Mouse (Mus musculus): Measurements from ENCODE around the gene Paf1. TPM values are rescaled to one million over a fixed set of nuclear protein-coding genes. Genes with fewer than 3 reads are reported as not detected.

Gene Paf1
- 66.8 and 73.0 TPM in 2 replicates for polyA plus RNA-seq (2015; fragmentation: Nextera tagmentation; extraction: Ambion mirVana)

DNA sequence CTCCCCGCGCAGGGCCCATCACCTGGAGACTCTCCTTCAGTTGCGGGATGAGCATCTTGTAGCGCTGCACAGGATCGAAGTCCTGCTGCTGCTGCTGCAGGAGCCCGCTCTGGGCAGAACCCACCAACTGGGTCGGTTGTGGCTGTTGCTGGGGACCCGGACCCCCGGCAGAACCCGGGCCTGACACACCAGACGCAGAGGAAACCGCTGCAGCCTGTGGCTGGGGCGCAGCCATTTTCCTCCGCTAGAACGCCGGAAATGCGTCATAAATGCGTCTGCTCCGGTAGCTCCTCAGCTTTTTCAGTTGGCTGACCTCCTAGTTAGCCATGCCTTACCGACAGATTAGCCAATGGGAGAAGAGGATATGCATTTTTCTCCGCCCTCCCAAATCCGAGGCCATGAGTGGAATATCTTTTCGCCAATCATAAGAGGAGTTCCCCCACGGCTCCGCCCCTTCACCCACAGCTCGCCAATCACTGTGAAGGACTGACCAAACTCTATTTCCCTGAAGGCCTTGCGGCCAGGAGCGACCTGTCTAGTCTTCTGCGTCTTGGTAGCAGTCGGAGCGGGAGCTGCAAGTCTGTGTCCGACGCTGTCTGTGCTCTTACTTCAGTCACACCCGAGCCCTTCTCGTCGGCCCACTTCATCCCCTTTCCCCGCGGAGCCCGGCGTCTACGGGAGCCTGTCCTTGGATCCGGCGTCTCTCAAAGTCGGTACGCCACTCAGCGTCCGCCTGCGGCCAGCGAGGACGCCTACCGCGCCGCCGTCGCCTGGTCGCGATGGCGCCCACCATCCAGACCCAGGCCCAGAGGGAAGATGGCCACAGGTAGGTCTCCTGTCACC lies at the start of gene Paf1, which contains the start of gene Med29:
Gene Paf1 (plus strand): TSS at position 523 of the 843 bp plus-strand sequence.
Gene Med29 (minus strand): TSS at position 280 of the 843 bp plus-strand sequence.
- no peaks in the 10 kb centered on the region for H3K9me3 ChIP-seq (replicated peaks)
- peak within 1 kb of the TSS; percentile 83 for H3K9ac ChIP-seq
- peak; percentile 97 for ATAC-seq (replicated peaks; ENCODE audit: insufficient number of reproducible peaks, insufficient read depth, low FRiP score, low read depth)
- H3K4me2 ChIP-seq = peak within 1 kb of the TSS; percentile 95
- H3K27ac ChIP-seq = peak within 1 kb of the TSS; percentile 83
- under 1% methylated on average over 58 of the region's 58 CpGs for whole genome bisulfite sequencing
- H3K4me1 ChIP-seq (replicated peaks) = peaks cover 20% of the 10 kb centered on the region
- H3K36me3 ChIP-seq = peaks cover 51% of the 10 kb centered on the region
- H3K4me3 ChIP-seq = peak within 1 kb of the TSS; percentile 79
- no peaks in the 10 kb centered on the region for H3K27me3 ChIP-seq

DNA sequence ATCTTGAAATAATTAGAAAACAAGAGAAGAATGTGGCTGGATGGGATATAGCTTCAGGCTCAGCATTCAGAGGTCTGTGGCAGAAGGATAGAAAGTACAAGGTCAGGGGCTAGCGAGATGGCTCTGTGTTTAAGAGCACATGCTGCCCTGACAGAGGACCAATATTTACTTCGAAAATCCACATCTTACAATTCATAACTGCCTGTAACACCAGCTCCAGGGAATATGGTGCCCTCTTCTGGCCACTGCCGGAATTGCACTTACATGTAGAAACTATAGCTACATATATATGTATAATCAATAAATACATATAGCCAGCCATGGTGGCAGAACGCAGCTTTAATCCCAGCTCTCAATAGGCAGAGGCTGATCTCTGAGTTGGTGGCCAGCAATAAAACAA lies 48.1 kb upstream of the Paf1 start:
- no peak for ATAC-seq (replicated peaks; ENCODE audit: insufficient number of reproducible peaks, insufficient read depth, low FRiP score, low read depth)
- no peak overlapping the region for H3K4me2 ChIP-seq
- no peak overlapping the region for H3K9ac ChIP-seq
- no peaks in the 10 kb centered on the region for H3K27me3 ChIP-seq
- H3K9me3 ChIP-seq (replicated peaks) = no peaks in the 10 kb centered on the region
- no peak overlapping the region for H3K27ac ChIP-seq
- no peaks in the 10 kb centered on the region for H3K36me3 ChIP-seq
- peaks cover 7% of the 10 kb centered on the region for H3K4me1 ChIP-seq (replicated peaks)
- H3K4me3 ChIP-seq = no peak overlapping the region
- 6% methylated on average over 4 of the region's 4 CpGs for WGBS

DNA sequence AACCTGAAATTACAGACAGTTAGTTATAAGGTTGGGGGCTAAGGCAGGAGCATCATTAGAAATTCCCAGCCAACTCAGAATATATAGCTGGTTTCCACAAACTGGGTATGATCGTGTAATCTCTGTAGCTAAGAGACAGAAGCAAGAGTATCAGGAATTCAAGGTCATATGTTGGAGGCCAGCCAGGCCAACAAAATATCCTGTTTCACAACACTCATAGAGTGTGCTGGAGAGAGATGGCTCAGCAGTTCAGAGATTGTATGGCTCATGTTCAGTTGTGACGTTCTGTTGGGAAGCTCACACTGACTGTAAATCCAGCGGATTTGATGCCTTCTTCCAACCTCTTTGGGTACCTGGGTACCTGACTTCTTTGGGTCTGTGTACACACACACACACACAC lies 45.0 kb upstream of the Paf1 start:
- H3K9me3 ChIP-seq (replicated peaks) = no peaks in the 10 kb centered on the region
- H3K9ac ChIP-seq = no peak overlapping the region; the same call in 1 of the 2 replicates
- H3K27me3 ChIP-seq = no peaks in the 10 kb centered on the region
- WGBS = 42% methylated on average over 3 of the region's 3 CpGs
- ATAC-seq (replicated peaks; ENCODE audit: insufficient number of reproducible peaks, insufficient read depth, low FRiP score, low read depth) = no peak
- no peak overlapping the region for H3K27ac ChIP-seq
- peaks cover 8% of the 10 kb centered on the region; the same call in 1 of the 2 replicates for H3K36me3 ChIP-seq
- peaks cover 21% of the 10 kb centered on the region for H3K4me1 ChIP-seq (replicated peaks)
- no peak overlapping the region for H3K4me2 ChIP-seq
- no peak overlapping the region for H3K4me3 ChIP-seq

DNA sequence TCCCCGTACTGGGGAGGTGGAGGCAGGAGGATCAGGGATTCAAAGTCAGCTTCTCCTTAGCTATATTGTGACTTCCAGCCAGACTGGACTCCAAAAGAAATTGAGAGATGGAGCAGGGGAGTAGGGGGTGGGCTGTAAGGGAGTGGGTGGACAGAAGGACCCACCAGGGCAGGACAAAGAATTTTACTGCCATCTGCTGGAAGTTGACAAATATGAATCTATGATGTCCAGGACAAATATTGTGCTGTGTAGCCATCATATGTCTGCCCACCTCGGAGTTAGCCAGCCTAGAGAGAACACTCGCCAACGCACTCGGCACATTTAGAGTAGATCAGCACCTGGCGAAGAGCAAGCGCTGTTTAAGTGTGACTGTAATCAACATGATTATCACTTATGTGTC lies 44.1 kb upstream of the Paf1 start:
- no peak overlapping the region for H3K4me3 ChIP-seq
- H3K27ac ChIP-seq = no peak overlapping the region
- peaks cover 16% of the 10 kb centered on the region for H3K36me3 ChIP-seq
- H3K4me1 ChIP-seq (replicated peaks) = peaks cover 21% of the 10 kb centered on the region
- no peak overlapping the region for H3K9ac ChIP-seq
- ATAC-seq (replicated peaks; ENCODE audit: insufficient number of reproducible peaks, insufficient read depth, low FRiP score, low read depth) = no peak
- WGBS = 79% methylated on average over 7 of the region's 7 CpGs
- H3K4me2 ChIP-seq = no peak overlapping the region
- H3K27me3 ChIP-seq = no peaks in the 10 kb centered on the region
- H3K9me3 ChIP-seq (replicated peaks) = no peaks in the 10 kb centered on the region

DNA sequence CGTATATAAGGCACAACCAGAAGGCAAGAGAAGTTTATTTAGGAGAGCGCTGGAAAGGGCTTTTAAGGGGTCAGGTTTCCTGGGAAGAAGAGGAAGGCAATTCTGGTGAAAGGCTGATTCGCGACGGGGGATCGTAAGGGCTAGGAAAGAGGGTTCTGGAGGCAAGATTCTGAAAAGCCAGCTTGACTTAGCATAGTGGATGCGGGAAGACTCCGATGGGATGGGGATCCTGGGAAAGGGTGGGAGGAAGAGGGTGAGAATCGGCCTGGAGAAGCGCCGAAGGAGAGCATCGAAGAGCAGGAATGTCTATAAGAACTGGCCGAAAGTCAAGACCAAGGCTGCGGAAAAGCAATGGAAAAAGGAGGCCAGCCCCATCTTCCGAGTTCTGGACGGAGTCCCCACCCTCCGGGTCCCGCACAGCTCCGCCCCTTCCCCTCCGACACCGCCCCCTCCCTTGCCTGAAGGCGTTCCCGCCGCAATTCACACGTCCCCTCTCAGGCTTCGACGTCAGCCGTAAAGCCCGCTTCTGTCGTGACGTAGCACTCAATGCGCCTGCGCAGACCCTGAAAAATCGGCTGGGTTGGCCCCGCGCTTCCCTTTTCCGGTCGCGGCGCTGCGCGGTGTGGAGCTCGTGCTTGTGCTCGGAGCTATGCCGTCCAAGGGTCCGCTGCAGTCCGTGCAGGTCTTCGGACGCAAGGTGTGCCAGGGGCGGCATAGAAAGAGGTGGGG lies 42.4 kb upstream of the Paf1 start, which contains the start of gene Rps16:
Gene Rps16 (plus strand): TSS at position 498 of the 729 bp plus-strand sequence.
- H3K9me3 ChIP-seq (replicated peaks) = no peaks in the 10 kb centered on the region
- under 1% methylated on average over 50 of the region's 50 CpGs for WGBS
- H3K27ac ChIP-seq = peak within 1 kb of the TSS; percentile 87
- peak within 1 kb of the TSS; percentile 81 for H3K4me3 ChIP-seq
- H3K27me3 ChIP-seq = no peaks in the 10 kb centered on the region
- ATAC-seq (replicated peaks; ENCODE audit: insufficient number of reproducible peaks, insufficient read depth, low FRiP score, low read depth) = peak; percentile 94
- H3K4me1 ChIP-seq (replicated peaks) = peaks cover 21% of the 10 kb centered on the region
- H3K4me2 ChIP-seq = peak within 1 kb of the TSS; percentile 77
- peaks cover 27% of the 10 kb centered on the region for H3K36me3 ChIP-seq
- H3K9ac ChIP-seq = peak within 1 kb of the TSS; percentile 97

DNA sequence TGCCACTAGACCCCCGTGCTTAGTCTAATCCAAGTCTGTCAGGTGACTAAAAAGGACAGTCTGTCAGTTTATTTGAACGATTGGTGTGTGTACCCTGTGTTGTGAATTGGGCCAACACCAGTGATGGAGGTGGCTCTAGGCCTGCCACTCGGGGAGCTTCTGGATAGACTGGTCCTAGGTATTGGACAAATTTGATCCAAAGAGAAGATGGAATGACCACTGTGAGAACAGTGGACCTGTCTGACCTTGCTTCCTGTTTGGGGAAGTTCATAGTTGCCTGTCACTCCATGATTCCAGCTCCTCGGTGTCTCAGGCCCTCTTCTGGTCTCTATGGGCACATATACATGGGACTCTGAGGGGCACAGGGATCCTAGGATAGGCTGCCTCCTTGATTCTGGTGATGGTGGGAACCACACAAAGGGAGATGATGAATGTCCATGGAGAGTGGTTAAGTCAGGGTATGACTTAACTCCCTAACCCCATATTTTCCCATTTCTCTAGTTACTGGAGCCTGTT lies 41.0 kb upstream of the Paf1 start:
- peaks cover 27% of the 10 kb centered on the region for H3K36me3 ChIP-seq
- peak overlapping the region; percentile 77 for H3K4me2 ChIP-seq
- 31% methylated on average over 4 of the region's 4 CpGs for WGBS
- no peaks in the 10 kb centered on the region for H3K27me3 ChIP-seq
- H3K4me3 ChIP-seq = peak overlapping the region; percentile 81
- ATAC-seq (replicated peaks; ENCODE audit: insufficient number of reproducible peaks, insufficient read depth, low FRiP score, low read depth) = no peak
- H3K9ac ChIP-seq = peak overlapping the region; percentile 97
- peaks cover 23% of the 10 kb centered on the region for H3K4me1 ChIP-seq (replicated peaks)
- no peak overlapping the region for H3K27ac ChIP-seq
- no peaks in the 10 kb centered on the region for H3K9me3 ChIP-seq (replicated peaks)

DNA sequence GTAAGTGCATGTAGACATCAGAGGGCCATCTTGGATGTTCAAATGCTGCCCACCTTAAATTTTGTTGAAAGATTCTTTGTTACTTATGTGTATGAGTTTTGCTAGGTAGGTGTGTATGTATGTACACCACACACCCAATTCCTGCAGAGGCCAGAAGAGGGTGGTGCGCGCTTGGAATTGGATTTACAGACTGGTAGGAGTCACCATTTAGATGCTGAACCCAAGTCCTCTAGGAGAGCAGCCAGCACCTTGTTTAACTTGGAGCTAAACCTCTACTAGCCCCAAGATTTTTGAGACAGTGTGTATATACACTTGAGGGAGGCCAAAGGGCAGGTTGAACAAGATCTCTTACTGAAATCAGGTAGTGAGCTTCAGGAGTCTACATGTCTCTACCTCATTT lies 39.5 kb upstream of the Paf1 start:
- Histone ChIP-seq H3K9ac (no peak overlapping the region), H3K4me2 (no peak overlapping the region), H3K27me3 (no peaks in the 10 kb centered on the region), H3K4me1 (replicated peaks) (peaks cover 35% of the 10 kb centered on the region), H3K36me3 (peaks cover 27% of the 10 kb centered on the region), H3K27ac (no peak overlapping the region), H3K4me3 (no peak overlapping the region), H3K9me3 (replicated peaks) (no peaks in the 10 kb centered on the region)
- 90% methylated on average over 2 of the region's 2 CpGs for WGBS
- no peak for ATAC-seq (replicated peaks; ENCODE audit: insufficient number of reproducible peaks, insufficient read depth, low FRiP score, low read depth)

DNA sequence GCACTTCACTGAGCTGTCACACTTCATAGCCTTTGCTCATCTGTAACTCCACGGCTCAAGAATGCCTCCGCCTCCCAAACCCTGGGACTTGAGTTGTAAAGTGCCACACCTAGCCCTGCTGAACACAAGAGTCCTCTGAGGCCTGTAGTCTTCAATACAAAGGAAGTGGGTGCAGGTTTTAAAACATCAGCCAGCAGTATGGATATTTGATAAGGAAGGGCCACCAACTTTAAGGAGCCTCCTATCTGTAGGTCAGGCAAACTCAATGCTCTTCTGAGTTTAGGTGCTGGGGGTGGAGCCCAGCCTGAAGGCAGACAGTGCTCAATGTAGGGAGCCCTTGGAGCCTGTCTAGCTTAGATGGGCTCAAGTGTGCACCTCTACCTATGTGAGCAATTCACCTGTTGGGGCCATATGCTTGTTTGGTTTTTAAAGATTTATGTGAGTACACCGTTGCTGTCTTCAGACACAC lies 38.6 kb upstream of the Paf1 start:
- H3K9ac ChIP-seq = no peak overlapping the region
- peaks cover 30% of the 10 kb centered on the region for H3K36me3 ChIP-seq
- peaks cover 44% of the 10 kb centered on the region for H3K4me1 ChIP-seq (replicated peaks)
- H3K4me2 ChIP-seq = no peak overlapping the region
- 86% methylated on average over 3 of the region's 3 CpGs for WGBS
- ATAC-seq (replicated peaks; ENCODE audit: insufficient number of reproducible peaks, insufficient read depth, low FRiP score, low read depth) = no peak
- H3K9me3 ChIP-seq (replicated peaks) = no peaks in the 10 kb centered on the region
- no peak overlapping the region for H3K4me3 ChIP-seq
- no peak overlapping the region for H3K27ac ChIP-seq
- H3K27me3 ChIP-seq = no peaks in the 10 kb centered on the region

DNA sequence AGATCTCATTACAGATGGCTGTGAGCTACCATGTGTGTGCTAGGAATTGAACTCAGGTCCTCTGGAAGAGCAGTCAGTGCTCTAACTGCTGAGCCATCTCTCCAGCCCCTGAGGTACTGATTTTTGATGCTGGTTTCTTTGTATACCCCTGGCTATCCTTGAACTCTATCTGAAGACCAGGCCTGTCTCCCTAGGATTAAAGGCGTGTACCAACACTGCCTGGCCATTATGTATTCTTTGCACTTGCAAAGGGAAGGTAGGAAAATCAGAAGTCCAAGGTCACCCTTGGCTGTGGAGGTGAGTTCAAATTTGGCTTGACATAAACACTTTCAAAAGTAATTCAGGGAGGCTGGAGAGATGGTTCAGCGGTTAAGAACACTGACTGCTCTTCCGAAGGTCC lies 38.2 kb upstream of the Paf1 start:
- peaks cover 34% of the 10 kb centered on the region for H3K36me3 ChIP-seq
- H3K27me3 ChIP-seq = no peaks in the 10 kb centered on the region
- WGBS = 91% methylated on average over 3 of the region's 3 CpGs
- no peak overlapping the region for H3K4me3 ChIP-seq
- no peak overlapping the region for H3K9ac ChIP-seq
- no peak overlapping the region for H3K27ac ChIP-seq
- no peak overlapping the region for H3K4me2 ChIP-seq
- H3K9me3 ChIP-seq (replicated peaks) = no peaks in the 10 kb centered on the region
- H3K4me1 ChIP-seq (replicated peaks) = peaks cover 42% of the 10 kb centered on the region
- ATAC-seq (replicated peaks; ENCODE audit: insufficient number of reproducible peaks, insufficient read depth, low FRiP score, low read depth) = no peak

DNA sequence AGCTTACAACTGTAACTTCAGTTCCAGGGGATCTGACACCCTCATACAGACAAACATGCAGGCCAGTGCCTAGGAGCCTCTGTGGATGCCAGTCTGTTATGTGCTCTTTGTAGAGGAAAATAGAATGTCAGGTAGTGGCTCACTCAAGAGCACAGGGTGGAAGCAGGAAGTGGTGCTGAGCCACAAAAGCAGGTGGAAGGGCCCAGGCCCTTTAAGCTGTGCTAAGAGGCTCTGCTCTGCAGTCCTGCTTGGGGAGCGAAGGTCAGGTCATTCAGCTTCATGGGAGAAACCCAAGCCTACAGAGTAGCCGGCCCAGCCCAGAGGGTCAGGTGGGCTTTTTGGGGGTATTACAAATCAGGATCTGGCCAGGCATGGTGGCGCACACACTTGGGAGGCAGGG lies 37.5 kb upstream of the Paf1 start:
- Histone ChIP-seq H3K9me3 (replicated peaks) (no peaks in the 10 kb centered on the region), H3K27ac (no peak overlapping the region), H3K4me1 (replicated peaks) (peaks cover 43% of the 10 kb centered on the region), H3K4me3 (no peak overlapping the region), H3K4me2 (no peak overlapping the region), H3K27me3 (no peaks in the 10 kb centered on the region), H3K9ac (no peak overlapping the region), H3K36me3 (peaks cover 40% of the 10 kb centered on the region)
- no peak for ATAC-seq (replicated peaks; ENCODE audit: insufficient number of reproducible peaks, insufficient read depth, low FRiP score, low read depth)
- 85% methylated on average over 3 of the region's 3 CpGs for WGBS

DNA sequence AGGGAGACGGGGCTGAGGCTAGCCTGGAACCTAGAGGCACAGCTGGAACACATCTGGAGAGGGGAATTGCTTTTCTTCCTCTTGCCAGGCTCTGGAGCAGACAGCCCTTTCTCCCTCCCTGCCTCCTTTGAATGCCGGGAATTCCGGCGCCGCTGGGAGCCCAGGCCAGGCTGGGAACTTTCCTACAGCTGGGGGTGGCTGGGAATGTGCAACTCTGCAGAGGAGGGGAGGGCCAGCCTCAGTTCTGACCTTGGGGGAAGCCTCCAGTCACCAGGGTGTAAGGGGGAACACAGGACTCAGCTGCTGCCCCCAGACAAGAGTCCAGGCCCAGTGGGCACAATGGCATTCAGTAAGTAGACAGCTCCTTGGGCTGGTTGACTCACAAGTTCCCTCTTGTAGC lies 35.8 kb upstream of the Paf1 start:
- WGBS = under 1% methylated on average over 5 of the region's 5 CpGs
- no peak overlapping the region for H3K4me2 ChIP-seq
- peak overlapping the region; percentile 83 for H3K27ac ChIP-seq
- no peaks in the 10 kb centered on the region for H3K9me3 ChIP-seq (replicated peaks)
- H3K9ac ChIP-seq = 0 out of 2 replicates have a peak overlapping the region, but pooled peaks have one; percentile 5
- H3K4me3 ChIP-seq = no peak overlapping the region
- peak; percentile 67 for ATAC-seq (replicated peaks; ENCODE audit: insufficient number of reproducible peaks, insufficient read depth, low FRiP score, low read depth)
- peaks cover 38% of the 10 kb centered on the region for H3K4me1 ChIP-seq (replicated peaks)
- H3K36me3 ChIP-seq = peaks cover 56% of the 10 kb centered on the region
- H3K27me3 ChIP-seq = no peaks in the 10 kb centered on the region

Measured in heart, embryonic 15.5 days (tissue).